Mouse (Mus musculus) MEL (cell line): ENCODE data around the gene Gpr137c. TPM values are rescaled to one million over a fixed set of nuclear protein-coding genes. Genes with fewer than 3 reads are reported as not detected.

Experiments
- DNase-seq: peaks from one replicate; pipeline ENCODE4 v3.0.0; 2011; ENCODE audit warnings: low read depth, low spot score
- H3K27ac ChIP-seq: 2 replicates; pipeline ENCODE4 v1.5.1; 2012; ENCODE audit warnings: low read depth, mild to moderate bottlenecking, control low read depth, low read length, moderate library complexity; ENCODE audit not compliant: control insufficient read depth
- H3K27me3 ChIP-seq, 2 experiments: fragments of 150-350 bp in 1 of 2; sonication (generic) in 1 of 2; 2 replicates each; pipeline ENCODE4 v1.6.1; 2012; ENCODE audit warnings: low read length in 2 of 2, mild to moderate bottlenecking in 2 of 2, improper control_type of control experiment in 1 of 2, moderate library complexity in 1 of 2; ENCODE audit not compliant: insufficient read depth in 2 of 2, control insufficient read depth in 1 of 2
- H3K36me3 ChIP-seq, 2 experiments: 2 replicates each; pipeline ENCODE4 v1.6.1; 2012 to 2014; ENCODE audit warnings: low read length in 2 of 2, improper control_type of control experiment in 1 of 2, inconsistent platforms in 1 of 2, mild to moderate bottlenecking in 1 of 2; ENCODE audit not compliant: insufficient read depth in 2 of 2, control insufficient read depth in 1 of 2
- H3K4me1 ChIP-seq, 2 experiments: fragments of 150-350 bp in 1 of 2; sonication (generic) in 1 of 2; 2 replicates each; pipeline ENCODE4 v1.6.1; 2012; ENCODE audit warnings: low read length in 2 of 2, improper control_type of control experiment in 1 of 2, mild to moderate bottlenecking in 1 of 2; ENCODE audit not compliant: insufficient read depth in 2 of 2, control insufficient read depth in 1 of 2
- H3K4me3 ChIP-seq, 2 experiments: fragments of 150-350 bp in 1 of 2; sonication (generic) in 1 of 2; 2 replicates each; pipeline ENCODE4 v1.5.1; 2012; ENCODE audit warnings: low read depth in 2 of 2, low read length in 2 of 2, mild to moderate bottlenecking in 2 of 2, moderate library complexity in 2 of 2, control low read depth in 1 of 2, improper control_type of control experiment in 1 of 2; ENCODE audit not compliant: control insufficient read depth in 1 of 2, insufficient read depth in 1 of 2
- H3K79me2 ChIP-seq: 2 replicates; pipeline ENCODE4 v1.6.1; 2012; ENCODE audit warnings: mild to moderate bottlenecking, low read length, moderate library complexity; ENCODE audit not compliant: control insufficient read depth, poor library complexity, insufficient read depth
- H3K9ac ChIP-seq: 2 replicates; pipeline ENCODE4 v1.6.1; 2012; ENCODE audit warnings: low read depth, mild to moderate bottlenecking, control low read depth, low read length, moderate library complexity; ENCODE audit not compliant: control insufficient read depth, poor library complexity, severe bottlenecking
- H3K9me3 ChIP-seq: fragments of 150-350 bp; sonication (generic); replicated peaks from 2 replicates; pipeline ENCODE4 v1.6.1; 2012; ENCODE audit warnings: mild to moderate bottlenecking, low read length, improper control_type of control experiment, moderate library complexity; ENCODE audit not compliant: insufficient read depth
- CHD1 ChIP-seq: IDR thresholded peaks from 2 replicates; pipeline ENCODE4 v1.6.1; 2012; ENCODE audit warnings: low read depth, mild to moderate bottlenecking, inconsistent platforms, low read length, improper control_type of control experiment
- CTCF ChIP-seq, 3 experiments: IDR thresholded peaks in 2 of 3; conservative IDR thresholded peaks in 1 of 3; 2 replicates each; pipeline ENCODE4 v1.5.1; 2011 to 2012; ENCODE audit warnings: low read length in 3 of 3, low read depth in 2 of 3, mild to moderate bottlenecking in 2 of 3, improper control_type of control experiment in 1 of 3, inconsistent platforms in 1 of 3, mixed read lengths in 1 of 3, moderate library complexity in 1 of 3; ENCODE audit not compliant: control insufficient read depth in 1 of 3, insufficient read depth in 1 of 3, poor library complexity in 1 of 3, severe bottlenecking in 1 of 3
- ELF1 ChIP-seq: IDR thresholded peaks from 2 replicates; pipeline ENCODE4 v1.6.1; 2014; ENCODE audit warnings: low read depth, mild to moderate bottlenecking, inconsistent platforms, low read length, improper control_type of control experiment, moderate library complexity
- EP300 ChIP-seq, 2 experiments: IDR thresholded peaks; 2 replicates each; pipeline ENCODE4 v1.6.1; 2011; ENCODE audit warnings: improper control_type of control experiment in 2 of 2, low read length in 2 of 2, low read depth in 1 of 2, mild to moderate bottlenecking in 1 of 2
- ETS1 ChIP-seq: IDR thresholded peaks from 2 replicates; pipeline ENCODE4 v1.6.1; 2012; ENCODE audit warnings: low read depth, mild to moderate bottlenecking, inconsistent platforms, low read length, improper control_type of control experiment, moderate library complexity
- GABPA ChIP-seq: IDR thresholded peaks from 2 replicates; pipeline ENCODE4 v1.6.1; 2012; ENCODE audit warnings: low read depth, mild to moderate bottlenecking, inconsistent platforms, low read length, improper control_type of control experiment, moderate library complexity
- JUND ChIP-seq: IDR thresholded peaks from 2 replicates; pipeline ENCODE4 v1.6.1; 2011; ENCODE audit warnings: low read depth, mild to moderate bottlenecking, improper control_type of control experiment, low read length
- MAFK ChIP-seq: IDR thresholded peaks from 2 replicates; pipeline ENCODE4 v1.6.1; 2011; ENCODE audit warnings: low read depth, mild to moderate bottlenecking, low read length, improper control_type of control experiment, borderline replicate concordance
- MAX ChIP-seq: IDR thresholded peaks from 2 replicates; pipeline ENCODE4 v1.6.1; 2011; ENCODE audit warnings: low read length, improper control_type of control experiment
- MAZ ChIP-seq: IDR thresholded peaks from 2 replicates; pipeline ENCODE4 v1.6.1; 2012; ENCODE audit warnings: low read depth, mild to moderate bottlenecking, inconsistent platforms, low read length, improper control_type of control experiment
- MEF2A ChIP-seq: IDR thresholded peaks from 2 replicates; pipeline ENCODE4 v1.6.1; 2014; ENCODE audit warnings: low read depth, mild to moderate bottlenecking, inconsistent platforms, low read length, improper control_type of control experiment; ENCODE audit not compliant: poor library complexity, insufficient replicate concordance, severe bottlenecking; ENCODE audit errors: extremely low read depth
- MXI1 ChIP-seq: IDR thresholded peaks from 2 replicates; pipeline ENCODE4 v1.6.1; 2011; ENCODE audit warnings: mild to moderate bottlenecking, low read depth, low read length, improper control_type of control experiment
- MYB ChIP-seq: IDR thresholded peaks from 2 replicates; pipeline ENCODE4 v1.6.1; 2011; ENCODE audit warnings: mild to moderate bottlenecking, low read depth, low read length, improper control_type of control experiment
- MYC ChIP-seq: IDR thresholded peaks from 2 replicates; pipeline ENCODE4 v1.6.1; 2011; ENCODE audit warnings: low read depth, mild to moderate bottlenecking, low read length, improper control_type of control experiment, moderate library complexity
- NELFE ChIP-seq: IDR thresholded peaks from 2 replicates; pipeline ENCODE4 v1.6.1; 2011; ENCODE audit warnings: low read depth, low read length, improper control_type of control experiment
- NRF1 ChIP-seq: IDR thresholded peaks from 2 replicates; pipeline ENCODE4 v1.6.1; 2014; ENCODE audit warnings: low read depth, mild to moderate bottlenecking, inconsistent platforms, low read length, improper control_type of control experiment, moderate library complexity; ENCODE audit not compliant: poor library complexity, insufficient read depth, severe bottlenecking
- POLR2A ChIP-seq, 2 experiments: IDR thresholded peaks; 2 replicates each; pipeline ENCODE4 v1.6.1; 2011 to 2012; ENCODE audit warnings: low read length in 2 of 2, mild to moderate bottlenecking in 2 of 2, control low read depth in 1 of 2, improper control_type of control experiment in 1 of 2, low read depth in 1 of 2, moderate library complexity in 1 of 2; ENCODE audit not compliant: control insufficient read depth in 1 of 2, insufficient read depth in 1 of 2, poor library complexity in 1 of 2
- POLR2AphosphoS2 ChIP-seq: IDR thresholded peaks from 2 replicates; pipeline ENCODE4 v1.6.1; 2011; ENCODE audit warnings: low read length, improper control_type of control experiment
- RAD21 ChIP-seq: IDR thresholded peaks from 2 replicates; pipeline ENCODE4 v1.6.1; 2011; ENCODE audit warnings: mild to moderate bottlenecking, low read depth, low read length, improper control_type of control experiment
- SIN3A ChIP-seq: IDR thresholded peaks from 2 replicates; pipeline ENCODE4 v1.6.1; 2012; ENCODE audit warnings: low read length, improper control_type of control experiment, inconsistent platforms
- SMC3 ChIP-seq: IDR thresholded peaks from 2 replicates; pipeline ENCODE4 v1.6.1; 2011; ENCODE audit warnings: low read depth, low read length, improper control_type of control experiment
- TCF12 ChIP-seq: IDR thresholded peaks from 2 replicates; pipeline ENCODE4 v1.6.1; 2014; ENCODE audit warnings: low read depth, mild to moderate bottlenecking, inconsistent platforms, low read length, improper control_type of control experiment, moderate library complexity
- UBTF ChIP-seq: IDR thresholded peaks from 2 replicates; pipeline ENCODE4 v1.6.1; 2012; ENCODE audit warnings: low read depth, mild to moderate bottlenecking, inconsistent platforms, low read length, improper control_type of control experiment, moderate library complexity, borderline replicate concordance; ENCODE audit not compliant: insufficient read depth
- USF1 ChIP-seq: IDR thresholded peaks from 2 replicates; pipeline ENCODE4 v1.6.1; 2014; ENCODE audit warnings: low read depth, mild to moderate bottlenecking, inconsistent platforms, low read length, improper control_type of control experiment, moderate library complexity
- ZC3H11A ChIP-seq: IDR thresholded peaks from 2 replicates; pipeline ENCODE4 v1.6.1; 2012; ENCODE audit warnings: low read depth, mild to moderate bottlenecking, inconsistent platforms, low read length, improper control_type of control experiment
- ZKSCAN1 ChIP-seq: IDR thresholded peaks from 2 replicates; pipeline ENCODE4 v1.6.1; 2012; ENCODE audit warnings: low read depth, mild to moderate bottlenecking, inconsistent platforms, low read length, improper control_type of control experiment, moderate library complexity
- ZMIZ1 ChIP-seq: IDR thresholded peaks from 2 replicates; pipeline ENCODE4 v1.6.1; 2012; ENCODE audit warnings: low read depth, mild to moderate bottlenecking, inconsistent platforms, low read length, improper control_type of control experiment, moderate library complexity
- polyA plus RNA-seq, 2 experiments: library from polyadenylated mRNA; stranded (reverse) in 1 of 2; unstranded in 1 of 2; fragments of >175 nt in 1 of 2; fragments of >200 nt in 1 of 2; gene quantifications; 2 replicates each; pipeline versions ENCODE4 v1.2.1 to v1.2.4; 2012; ENCODE audit warnings: low replicate concordance in 2 of 2, low read depth in 1 of 2; ENCODE audit not compliant: insufficient read length in 2 of 2, insufficient read depth in 1 of 2, missing spikeins in 1 of 2
- total RNA-seq: library from RNA; depleted of rRNA; stranded (reverse); fragments of 300-350 nt; gene quantifications from 2 replicates; pipeline ENCODE4 v1.2.3, GENCODE M21; 2012

Gpr137c gene
- total and polyA plus RNA-seq, 3 experiments, result 0.01 TPM; not detected in 2

DNA sequence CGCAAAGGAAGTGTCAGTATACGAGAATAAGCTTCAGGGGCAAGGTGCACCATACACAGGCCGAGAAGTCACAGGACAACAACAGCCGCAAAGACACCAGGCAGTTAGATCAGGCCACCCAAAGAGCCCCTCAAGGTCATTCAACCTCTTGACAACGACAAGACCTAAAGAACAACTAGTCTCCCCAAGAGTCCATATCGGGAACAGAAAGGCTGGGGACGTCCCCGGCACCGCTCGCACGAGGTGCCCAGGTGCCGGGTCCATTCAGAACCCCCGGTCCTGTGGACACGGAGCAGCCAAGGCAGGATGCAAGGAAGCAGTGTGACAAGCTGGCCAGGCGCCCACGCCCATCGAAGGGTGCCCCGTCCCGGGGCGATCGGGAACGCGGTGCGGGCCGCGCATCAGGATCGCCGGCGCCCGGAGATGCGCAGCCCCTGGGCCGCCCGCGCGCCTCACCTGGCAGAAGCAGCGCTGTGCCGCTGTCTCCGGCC, 98.4 kb downstream of the Gpr137c start:
- peak; percentile 72 for DNase-seq
- Histone ChIP-seq H3K9me3 (no peaks in the 10 kb centered on the region), H3K27ac (peak overlapping the region; percentile 96), H3K27me3 (no peaks in the 10 kb centered on the region), H3K4me3 (peak overlapping the region; percentile 77 to 91), H3K36me3 (peaks cover 5 to 45% of the 10 kb centered on the region in 2 experiments; a peak in 3 of 4 replicates), H3K9ac (peak overlapping the region; percentile 88), H3K79me2 (peaks cover 53% of the 10 kb centered on the region), H3K4me1 (peaks cover 33 to 34% of the 10 kb centered on the region in 2 experiments)
- TF ChIP-seq MXI1 (peak; percentile 35; the same call in 1 of the 2 replicates), MYC (0 out of 2 replicates have a peak, but pooled peaks have one; percentile 8), CHD1 (0 out of 2 replicates have a peak, but pooled peaks have one; percentile 8), SIN3A (peak; percentile 54; the same call in 1 of the 2 replicates), MYB (no peak), UBTF (no peak)

DNA sequence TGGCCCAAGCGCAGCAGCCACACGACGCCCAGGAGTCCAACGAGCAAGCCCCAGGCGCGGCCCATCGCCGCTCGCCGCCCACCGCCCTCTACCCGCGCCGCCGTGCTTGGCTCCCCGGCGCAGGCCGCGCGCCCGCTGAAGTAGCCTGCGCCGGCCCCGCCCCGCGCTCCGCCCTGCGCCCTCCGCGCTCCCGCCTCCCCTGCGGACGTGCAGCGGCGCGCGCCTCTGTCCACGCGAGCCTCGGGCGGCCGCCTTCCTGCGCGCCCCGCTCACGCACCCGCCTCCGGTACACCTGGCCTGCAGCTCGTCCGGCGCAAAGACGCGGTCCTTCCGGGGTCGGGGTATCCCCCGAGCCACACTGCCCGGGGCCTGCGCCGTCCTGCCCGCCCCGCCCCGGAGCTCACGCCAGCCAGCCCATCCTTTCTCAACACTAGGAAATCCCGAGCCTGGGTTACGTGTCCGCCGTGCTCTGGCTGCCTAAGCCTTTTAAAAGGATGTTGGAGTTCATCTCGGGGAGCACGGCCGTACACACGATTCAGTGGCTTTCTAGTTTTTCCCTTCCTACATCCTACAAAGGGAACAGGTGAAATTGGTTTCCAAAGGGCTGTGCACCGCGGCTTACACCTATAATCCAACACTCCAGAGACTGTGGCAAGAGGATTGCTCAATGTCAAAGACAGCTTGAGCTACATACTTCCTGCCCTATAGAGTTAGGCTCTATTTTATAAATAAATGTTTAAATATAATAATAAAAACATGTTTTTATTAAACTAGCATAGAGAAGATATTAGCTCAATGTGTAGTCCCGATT, 99.1 kb downstream of the Gpr137c start, which contains the start of gene Ero1l:
Gene Ero1l, minus strand, starts transcription at position 346 of the 811 bp plus-strand sequence.
- peak; percentile 86 for DNase-seq
- peak; percentile 81 for TF ChIP-seq MXI1
- no peak for TF ChIP-seq SMC3
- peak; percentile 50; the same call in 1 of the 2 replicates for TF ChIP-seq MAX
- 0 out of 2 replicates have a peak, but pooled peaks have one; percentile 8 for TF ChIP-seq ETS1
- no peak for TF ChIP-seq UBTF
- no peak for TF ChIP-seq GABPA
- peak; percentile 44; the same call in 1 of the 2 replicates for TF ChIP-seq ELF1
- TF ChIP-seq ZMIZ1, result peak; percentile 97
- TF ChIP-seq MAFK, result no peak
- TF ChIP-seq JUND, result no peak
- no peak for TF ChIP-seq MEF2A
- peak; percentile 85 for TF ChIP-seq NELFE
- TF ChIP-seq ZKSCAN1, result no peak
- peak; percentile 71 for TF ChIP-seq POLR2AphosphoS2
- no peak for TF ChIP-seq RAD21
- TF ChIP-seq MYB, result no peak
- no peak for TF ChIP-seq USF1
- no peak for TF ChIP-seq EP300 (IDR thresholded peaks at IDR 0.05; ENCODE audit: low read depth in 1 of 2, low read length in 2 of 2)
- TF ChIP-seq NRF1, result peak; percentile 61
- no peak; the same call in 1 of the 2 replicates for TF ChIP-seq MYC
- peak; percentile 85 to 92 for TF ChIP-seq POLR2A (IDR thresholded peaks at IDR 0.05; ENCODE audit: control insufficient read depth in 1 of 2, insufficient read depth in 1 of 2, low read depth in 1 of 2, low read length in 2 of 2, poor library complexity in 1 of 2)
- TF ChIP-seq ZC3H11A, result no peak
- no peak for TF ChIP-seq MAZ
- TF ChIP-seq SIN3A, result peak; percentile 38
- TF ChIP-seq CTCF (IDR thresholded peaks at IDR 0.05 in 2 of 3, conservative IDR thresholded peaks at IDR 0.05 in 1 of 3; ENCODE audit: control insufficient read depth in 1 of 3, insufficient read depth in 1 of 3, low read depth in 2 of 3, low read length in 3 of 3, poor library complexity in 1 of 3, severe bottlenecking in 1 of 3), result no peak
- TF ChIP-seq CHD1, result 0 out of 2 replicates have a peak, but pooled peaks have one; percentile 41
- TF ChIP-seq TCF12, result 0 out of 2 replicates have a peak, but pooled peaks have one; percentile 22

More for the DNA sequence above, 99.1 kb downstream of the Gpr137c start, which contains the start of gene Ero1l:
- Histone ChIP-seq H3K79me2 (peaks cover 46% of the 10 kb centered on the region), H3K4me1 (peaks cover 31 to 35% of the 10 kb centered on the region in 2 experiments), H3K9me3 (no peaks in the 10 kb centered on the region), H3K4me3 (peak within 1 kb of the TSS; percentile 77 to 91), H3K36me3 (peaks cover 2 to 47% of the 10 kb centered on the region in 2 experiments; a peak in 3 of 4 replicates), H3K27me3 (no peaks in the 10 kb centered on the region), H3K27ac (peak within 1 kb of the TSS; percentile 96), H3K9ac (peak within 1 kb of the TSS; percentile 88)
